ENCODE assay signal across 32 mouse cellular contexts in genomic region chr8:116552778-116553177, GRCm38 (mm10). TPM values are rescaled to one million over a fixed set of nuclear protein-coding genes. Genes with fewer than 3 reads are reported as not detected.
DNase-seq lines count a peak whose midpoint lies in the region; ATAC-seq and TF ChIP-seq lines count a peak whose summit lies in the region.
"Had no signal": no experiment of that assay in that cellular context is flagged by ENCODE, and none has a peak within 500 bp of the region (broad histone marks: within the 10 kb centered on the region; RNA-seq: fewer than 3 reads in every experiment).

No protein-coding gene starts in this region.

- no peak for TF ChIP-seq POLR2A in bone marrow macrophage, adult 2 months (IDR thresholded peaks at IDR 0.05; ENCODE audit: borderline replicate concordance, low read depth, low read length)

- ATAC-seq in megakaryocyte, adult 5-6 weeks (ENCODE audit: poor library complexity, severe bottlenecking) = 0 out of 2 replicates have a peak, but pooled peaks have one; percentile 23
- ATAC-seq in frontal cortex, adult (ENCODE audit: low TSS enrichment) = no peak
- ATAC-seq: forebrain, embryonic 13.5 days; forebrain, embryonic 16.5 days; hindbrain, postnatal 0 days had no signal

- TF ChIP-seq CTCF in bone marrow macrophage, adult 2 months (IDR thresholded peaks at IDR 0.05; ENCODE audit: low read depth, low read length) = no peak

- no peak overlapping the region for H3K4me3 ChIP-seq in bone marrow macrophage, adult 2 months (ENCODE audit: insufficient read depth, low read length)
- H3K4me3 ChIP-seq: embryonic facial prominence, embryonic 10.5 days; embryonic facial prominence, embryonic 13.5 days; erythroblast, embryonic 14.5 days; forebrain, embryonic 13.5 days; gastrocnemius, adult 2 months; heart, embryonic 10.5 days; heart, embryonic 13.5 days had no signal

- DNase-seq in A20 (ENCODE audit: low read depth, low spot score) = peak; percentile 16
- peak; percentile 3 for DNase-seq in CD4-positive, CD25-positive, alpha-beta regulatory T cell, adult 2 months (ENCODE audit: low read depth, low spot score)
- no peak for DNase-seq in thymus, postnatal 36 days
- DNase-seq in thymus, postnatal 4 days = no peak
- DNase-seq: adrenal gland, adult 8-10 months; adrenal gland, postnatal 25 days; cerebellum, adult 11-12 months; cerebellum, adult 8-10 months; embryo, embryonic 11 days; gastrocnemius, postnatal 14 days; heart, adult 18-20 months; heart, postnatal 14 days; heart, postnatal 4 days; kidney, adult 11 months had no signal

- peak overlapping the region; percentile 29; the same call in 1 of the 2 replicates for H3K27ac ChIP-seq in bone marrow macrophage, adult 2 months (ENCODE audit: insufficient read depth, low read depth, low read length)
- H3K27ac ChIP-seq: embryonic facial prominence, embryonic 10.5 days; embryonic facial prominence, embryonic 13.5 days; forebrain, embryonic 13.5 days; gastrocnemius, adult 2 months; heart, embryonic 10.5 days; heart, embryonic 13.5 days; hindbrain, embryonic 14.5 days; hindbrain, postnatal 0 days had no signal

- peaks cover 16% of the 10 kb centered on the region for H3K4me1 ChIP-seq in bone marrow macrophage, adult 2 months (ENCODE audit: control insufficient read depth, insufficient read depth, low read length)
- H3K4me1 ChIP-seq: embryonic facial prominence, embryonic 10.5 days; embryonic facial prominence, embryonic 13.5 days; forebrain, embryonic 13.5 days; heart, embryonic 10.5 days; heart, embryonic 13.5 days had no signal

RNA-seq across cellular contexts. Expression of gene Dynlrb2, which starts 48.0 kb away (rescaled TPM):
- not detected in 2 replicates for polyA plus RNA-seq in bone marrow macrophage, adult 2 months (2012; ENCODE audit: insufficient read depth, insufficient read length, missing spikeins)
- not detected in 2 replicates for total RNA-seq in megakaryocyte, adult 5-6 weeks (2015)
- not detected in 2 replicates for total RNA-seq in megakaryocyte, adult 5-6 weeks (2017)
- total RNA-seq: adrenal gland, postnatal 25 days; ES-E14; gastrocnemius, adult 2 months; gastrocnemius, postnatal 14 days; gastrocnemius, postnatal 4 days; heart, postnatal 14 days; heart, postnatal 4 days had no signal
- polyA plus RNA-seq: activated CD4-positive, CD25-positive, alpha-beta regulatory T cell, adult 4 months; C2C12; embryonic facial prominence, embryonic 13.5 days; erythroblast, embryonic 14.5 days; heart, embryonic 10.5 days; heart, embryonic 13.5 days; intestine, embryonic 14.5 days had no signal

Comparison
In these comparisons a context has a peak if more than half of its experiments do, and no peak if none do; other contexts are left out.
1. DNase-seq: peak in A20 (single experiment) and CD4-positive, CD25-positive, alpha-beta regulatory T cell, adult 2 months (single experiment); none in thymus, postnatal 36 days (0 of 2) and thymus, postnatal 4 days (single experiment).